Mouse (Mus musculus) liver, adult 2 months (tissue): ENCODE data around the gene Cypt4. TPM values are rescaled to one million over a fixed set of nuclear protein-coding genes. Genes with fewer than 3 reads are reported as not detected.
"Not testable (repeated sequence)": the region's sequence is repeated elsewhere in the genome, so short reads cannot be mapped to it uniquely, and the experiment has no call there.

ENCODE experiments used
- DNase-seq: peaks from one replicate; pipeline ENCODE4 v3.0.0-alpha.2; 2011; ENCODE audit warnings: low read depth, low spot score; ENCODE audit errors: extremely low read depth
- H3K27ac ChIP-seq: fragments of 200-500 bp; replicated peaks from 2 replicates; pipeline ENCODE4 v1.5.1; 2012; ENCODE audit warnings: low read depth, mild to moderate bottlenecking, control low read depth, inconsistent platforms, low read length; ENCODE audit not compliant: insufficient read depth
- H3K27me3 ChIP-seq: fragments of 200-500 bp; 2 replicates; pipeline ENCODE4 v1.6.1; 2012; ENCODE audit warnings: mild to moderate bottlenecking, moderate library complexity, low read length, inconsistent platforms; ENCODE audit not compliant: control insufficient read depth, insufficient read depth
- H3K36me3 ChIP-seq: fragments of 200-500 bp; 2 replicates; pipeline ENCODE4 v1.6.1; 2012; ENCODE audit warnings: low read length, inconsistent platforms; ENCODE audit not compliant: control insufficient read depth, insufficient read depth
- H3K4me1 ChIP-seq: fragments of 200-500 bp; 2 replicates; pipeline ENCODE4 v1.6.1; 2011; ENCODE audit warnings: low read length; ENCODE audit not compliant: control insufficient read depth, insufficient read depth
- H3K4me3 ChIP-seq: fragments of 200-500 bp; 2 replicates; pipeline ENCODE4 v1.5.1; 2011; ENCODE audit warnings: low read depth, mild to moderate bottlenecking, control low read depth, low read length, moderate library complexity; ENCODE audit not compliant: insufficient read depth
- H3K79me2 ChIP-seq: fragments of 200-500 bp; 2 replicates; pipeline ENCODE4 v1.6.1; 2012; ENCODE audit warnings: inconsistent platforms, mild to moderate bottlenecking, low read length, moderate library complexity; ENCODE audit not compliant: control insufficient read depth, insufficient read depth
- H3K9ac ChIP-seq: fragments of 200-500 bp; 2 replicates; pipeline ENCODE4 v1.6.1; 2012; ENCODE audit warnings: low read depth, mild to moderate bottlenecking, control low read depth, inconsistent platforms, low read length
- CTCF ChIP-seq: fragments of 200-500 bp; IDR thresholded peaks from 2 replicates; pipeline ENCODE4 v1.5.1; 2011; ENCODE audit warnings: low read depth, low read length, control low read depth
- POLR2A ChIP-seq: fragments of 200-500 bp; IDR thresholded peaks from 2 replicates; pipeline ENCODE4 v1.6.1; 2011; ENCODE audit warnings: low read length, control low read depth; ENCODE audit not compliant: insufficient read depth; ENCODE audit errors: extremely low read depth
- WGBS: fragments of 180-500 bp; shearing (Covaris S2); methylation state at CpG from one replicate; pipeline ENCODE4 v1.1.7; 2018; 5-methylcytosine and 5-hydroxymethylcytosine counted together
- polyA plus RNA-seq: library from polyadenylated mRNA; depleted of rRNA; stranded (reverse); fragments of >200 nt; gene quantifications from 2 replicates; pipeline ENCODE4 v1.2.3, GENCODE M21; 2012; rRNA removed
- total RNA-seq: library from RNA; depleted of rRNA; stranded (reverse); fragments of >200 nt; gene quantifications from 2 replicates; pipeline ENCODE4 v1.2.3, GENCODE M21; 2014; rRNA removed

Gene Cypt4
- total RNA-seq (not detected in 2 replicates), polyA plus RNA-seq (not detected in 2 replicates)

DNA sequence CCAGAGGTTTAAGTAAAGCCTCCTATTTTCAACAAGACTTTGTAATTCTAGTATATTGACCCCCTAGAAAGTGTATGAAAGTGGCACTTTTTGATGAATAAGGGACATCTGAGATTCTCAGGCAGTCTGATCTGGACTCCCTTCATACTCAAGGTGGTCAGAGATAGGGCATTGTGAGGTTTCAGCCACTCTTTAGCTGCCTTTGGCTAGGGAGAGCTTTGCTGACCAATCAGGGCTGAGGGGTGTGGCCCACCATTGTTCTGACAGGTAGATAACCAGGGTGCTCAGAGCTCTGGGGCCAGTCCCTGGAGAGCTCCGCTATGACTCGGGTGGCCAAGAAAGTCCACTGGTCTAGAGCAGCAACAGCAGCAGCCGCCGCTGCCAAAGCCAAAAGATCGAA, at the start of gene Cypt4:
Cypt4 (plus strand) TSS at position 301 of the 400 bp plus-strand sequence.
- DNase-seq, result no peak
- no peak within 1 kb of the TSS for H3K9ac ChIP-seq
- H3K4me1 ChIP-seq, result no peaks in the 10 kb centered on the region
- no peak within 1 kb of the TSS for H3K4me3 ChIP-seq
- no peaks in the 10 kb centered on the region for H3K36me3 ChIP-seq
- H3K79me2 ChIP-seq, result no peaks in the 10 kb centered on the region
- TF ChIP-seq POLR2A (no peak), CTCF (no peak)
- H3K27me3 ChIP-seq, result no peaks in the 10 kb centered on the region
- 90% methylated on average over 5 of the region's 5 CpGs for WGBS
- H3K27ac ChIP-seq, result no peak within 1 kb of the TSS

DNA sequence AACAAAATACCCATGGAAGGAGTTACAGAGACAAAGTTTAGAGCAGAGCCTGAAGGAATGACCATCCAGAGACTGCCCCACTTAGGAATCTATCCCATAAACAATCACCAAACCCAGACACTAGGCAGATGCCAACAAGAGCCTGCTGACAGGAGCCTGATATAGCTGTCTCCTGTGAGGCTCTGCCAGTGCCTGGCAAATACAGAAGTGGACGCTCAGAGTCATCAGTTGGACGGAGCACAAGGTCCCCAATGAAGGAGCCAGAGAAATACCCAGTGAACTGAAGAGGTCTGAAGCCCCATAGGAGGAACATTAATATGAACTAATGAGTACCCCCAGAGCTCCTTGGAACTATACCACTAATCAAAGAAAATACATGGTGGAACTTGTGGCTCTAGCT, 12.3 kb downstream of the Cypt4 start:
- not testable (repeated sequence) for H3K79me2 ChIP-seq, H3K4me1 ChIP-seq, H3K27me3 ChIP-seq, H3K36me3 ChIP-seq, DNase-seq, H3K4me3 ChIP-seq, H3K27ac ChIP-seq, H3K9ac ChIP-seq
- 76% methylated on average over 2 of the region's 2 CpGs for WGBS

Other genes starting within 250 kb of the Cypt4 start
- gene Dpy19l1, start 122.1 kb upstream of the Cypt4 start, total RNA-seq, result 29.0 TPM in 2 replicates
- gene Dpy19l1, start 122.1 kb upstream of the Cypt4 start, polyA plus RNA-seq, result 10.1 and 10.7 TPM in 2 replicates
- gene Dpy19l2, start 71.1 kb downstream of the Cypt4 start, total RNA-seq, result not detected in 2 replicates
- not detected in 2 replicates for gene Dpy19l2, start 71.1 kb downstream of the Cypt4 start, polyA plus RNA-seq
- gene Tbx20, start 149.1 kb downstream of the Cypt4 start, total RNA-seq, result 2.2 and 3.0 TPM in 2 replicates
- gene Tbx20, start 149.1 kb downstream of the Cypt4 start, polyA plus RNA-seq, result 0.52 and 0.67 TPM in 2 replicates